Mouse (Mus musculus): ENCODE results near the gene Fam196b. TPM values are rescaled to one million over a fixed set of nuclear protein-coding genes. Genes with fewer than 3 reads are reported as not detected.

Fam196b gene
- polyA plus RNA-seq, 1 experiment from 2014 or later, result 1.4 TPM

Other genes with a start within 250 kb of the Fam196b start
- not detected in 2 replicates for gene 4930469K13Rik, start 216.3 kb upstream of the Fam196b start, polyA plus RNA-seq (2015; fragmentation: Nextera tagmentation; extraction: Ambion mirVana)
- not detected in 2 replicates for gene Foxi1, start 106.7 kb upstream of the Fam196b start, polyA plus RNA-seq (2015; fragmentation: Nextera tagmentation; extraction: Ambion mirVana)

Data from forebrain, embryonic 13.5 days (tissue).